Mouse (Mus musculus): ENCODE data around the gene Clpsl2.

Gene Clpsl2

GRCm38 (mm10) chr17:28549111-28549510, at the start of gene Clpsl2:
TSS of gene Clpsl2 (plus strand) at chr17:28549411.
- no peak for DNase-seq

- DNase-seq, result no peak
Measured at GRCm38 (mm10) chr17:28500465-28500864, 48.7 kb upstream of the Clpsl2 start.

- DNase-seq, result no peak
Measured at GRCm38 (mm10) chr17:28502196-28502821, 46.9 kb upstream of the Clpsl2 start.

- no peak for DNase-seq
Measured at GRCm38 (mm10) chr17:28504182-28504581, 45.0 kb upstream of the Clpsl2 start.

- DNase-seq, result no peak
Measured at GRCm38 (mm10) chr17:28505591-28505990, 43.6 kb upstream of the Clpsl2 start.

- no peak for DNase-seq
Measured at GRCm38 (mm10) chr17:28506895-28507294, 42.3 kb upstream of the Clpsl2 start.

GRCm38 (mm10) chr17:28507496-28507895, 41.7 kb upstream of the Clpsl2 start:
- DNase-seq, result no peak

GRCm38 (mm10) chr17:28510445-28511342, 38.5 kb upstream of the Clpsl2 start:
- DNase-seq, result no peak

- no peak for DNase-seq
Measured at GRCm38 (mm10) chr17:28511616-28512541, 37.3 kb upstream of the Clpsl2 start.

GRCm38 (mm10) chr17:28512696-28513095, 36.5 kb upstream of the Clpsl2 start:
- no peak for DNase-seq

GRCm38 (mm10) chr17:28513337-28513736, 35.9 kb upstream of the Clpsl2 start:
- no peak for DNase-seq

- no peak for DNase-seq
Measured at GRCm38 (mm10) chr17:28513844-28514243, 35.4 kb upstream of the Clpsl2 start.

- no peak for DNase-seq
Measured at GRCm38 (mm10) chr17:28514555-28514954, 34.7 kb upstream of the Clpsl2 start.

GRCm38 (mm10) chr17:28515431-28516341, 33.5 kb upstream of the Clpsl2 start:
- DNase-seq, result no peak

- DNase-seq, result no peak
Measured at GRCm38 (mm10) chr17:28516881-28517280, 32.3 kb upstream of the Clpsl2 start.

- peak in 1 of 2 experiments; percentile 50 for DNase-seq
Measured at GRCm38 (mm10) chr17:28517441-28517955, 31.7 kb upstream of the Clpsl2 start, which contains the start of gene Fkbp5. TSS of gene Fkbp5 (minus strand) at chr17:28517527.

- peak; percentile 88 to 91 for DNase-seq
Measured at GRCm38 (mm10) chr17:28517956-28518614, 31.1 kb upstream of the Clpsl2 start.

GRCm38 (mm10) chr17:28518615-28519071, 30.6 kb upstream of the Clpsl2 start:
- DNase-seq, result no peak

GRCm38 (mm10) chr17:28519827-28520226, 29.4 kb upstream of the Clpsl2 start:
- no peak for DNase-seq

- DNase-seq, result no peak
Measured at GRCm38 (mm10) chr17:28520561-28520960, 28.6 kb upstream of the Clpsl2 start.
